Mouse (Mus musculus) olfactory bulb, adult 2 months (tissue): ENCODE results near the gene Smtnl2.

Source experiments
- CTCF ChIP-seq: fragments of 200-500 bp; IDR thresholded peaks from 2 replicates; pipeline ENCODE4 v1.5.1; 2012; ENCODE audit warnings: low read depth, mild to moderate bottlenecking, low read length, moderate library complexity; ENCODE audit not compliant: insufficient read depth
- POLR2A ChIP-seq: fragments of 200-500 bp; IDR thresholded peaks from 2 replicates; pipeline ENCODE4 v1.6.1; 2012; ENCODE audit warnings: mild to moderate bottlenecking, low read depth, low read length, moderate library complexity; ENCODE audit not compliant: insufficient read depth

- TF ChIP-seq CTCF (no peak), POLR2A (no peak)
Observed at GRCm38 (mm10) chr11:72366126-72366525, 45.4 kb downstream of the Smtnl2 start.
